Comparison of ENCODE assay signal across 21 mouse cellular contexts in genomic region chr13:107620887-107621286, GRCm38 (mm10).
DNase-seq lines count a peak whose midpoint lies in the region; ATAC-seq and TF ChIP-seq lines count a peak whose summit lies in the region.
"Had no signal": no experiment of that assay in that cellular context is flagged by ENCODE, and none has a peak within 500 bp of the region (broad histone marks: within the 10 kb centered on the region; RNA-seq: fewer than 3 reads in every experiment).

No protein-coding gene starts in this region.

- H3K9me3 ChIP-seq in hindbrain, embryonic 10.5 days: peaks cover 4% of the 10 kb centered on the region; the same call in 1 of the 2 replicates
- H3K9me3 ChIP-seq in hindbrain, postnatal 0 days (ENCODE audit: low read length): no peaks in the 10 kb centered on the region
- H3K9me3 ChIP-seq in midbrain, embryonic 11.5 days (ENCODE audit: control insufficient read depth, low read length): no peaks in the 10 kb centered on the region
- H3K9me3 ChIP-seq in midbrain, embryonic 16.5 days (replicated peaks; ENCODE audit: control insufficient read depth, low read length, poor library complexity, severe bottlenecking): no peaks in the 10 kb centered on the region
- H3K9me3 ChIP-seq in embryonic facial prominence, embryonic 10.5 days: no peaks in the 10 kb centered on the region
- H3K9me3 ChIP-seq: embryonic facial prominence, embryonic 12.5 days; forebrain, embryonic 13.5 days; forebrain, embryonic 15.5 days had no signal

- H3K36me3 ChIP-seq in hindbrain, embryonic 10.5 days: no peaks in the 10 kb centered on the region
- H3K36me3 ChIP-seq in hindbrain, postnatal 0 days (ENCODE audit: insufficient read depth, low read length): no peaks in the 10 kb centered on the region
- no peaks in the 10 kb centered on the region for H3K36me3 ChIP-seq in midbrain, embryonic 11.5 days (ENCODE audit: control insufficient read depth, insufficient read depth, low read length)
- H3K36me3 ChIP-seq in midbrain, embryonic 16.5 days (ENCODE audit: control insufficient read depth, insufficient read depth, low read length): no peaks in the 10 kb centered on the region
- no peaks in the 10 kb centered on the region for H3K36me3 ChIP-seq in embryonic facial prominence, embryonic 10.5 days (replicated peaks)
- H3K36me3 ChIP-seq: embryonic facial prominence, embryonic 12.5 days; forebrain, embryonic 15.5 days had no signal

- no peak overlapping the region for H3K4me3 ChIP-seq in hindbrain, embryonic 10.5 days
- no peak overlapping the region for H3K4me3 ChIP-seq in hindbrain, postnatal 0 days (ENCODE audit: low read length)
- no peak overlapping the region for H3K4me3 ChIP-seq in midbrain, embryonic 11.5 days (ENCODE audit: low read depth, low read length)
- no peak overlapping the region for H3K4me3 ChIP-seq in midbrain, embryonic 16.5 days (ENCODE audit: low read depth, low read length)
- no peak overlapping the region for H3K4me3 ChIP-seq in embryonic facial prominence, embryonic 10.5 days
- H3K4me3 ChIP-seq: embryonic facial prominence, embryonic 12.5 days; forebrain, embryonic 13.5 days; forebrain, embryonic 15.5 days had no signal

- no peak overlapping the region for H3K4me2 ChIP-seq in hindbrain, postnatal 0 days (ENCODE audit: low read depth, low read length)
- no peak overlapping the region for H3K4me2 ChIP-seq in midbrain, embryonic 11.5 days
- H3K4me2 ChIP-seq in midbrain, embryonic 16.5 days (ENCODE audit: low read length): no peak overlapping the region
- H3K4me2 ChIP-seq: embryonic facial prominence, embryonic 12.5 days; forebrain, embryonic 13.5 days; forebrain, embryonic 15.5 days had no signal

- H3K4me1 ChIP-seq in hindbrain, embryonic 10.5 days (replicated peaks): peaks cover 42% of the 10 kb centered on the region
- no peaks in the 10 kb centered on the region; the same call in 1 of the 2 replicates for H3K4me1 ChIP-seq in hindbrain, postnatal 0 days (ENCODE audit: insufficient read depth, low read length)
- H3K4me1 ChIP-seq in midbrain, embryonic 11.5 days (ENCODE audit: control insufficient read depth, insufficient read depth, low read length): peaks cover 28% of the 10 kb centered on the region
- peaks cover 24% of the 10 kb centered on the region for H3K4me1 ChIP-seq in midbrain, embryonic 16.5 days (ENCODE audit: control insufficient read depth, insufficient read depth, low read length)
- H3K4me1 ChIP-seq in embryonic facial prominence, embryonic 10.5 days: peaks cover 35% of the 10 kb centered on the region

- peak overlapping the region; percentile 79 for H3K27ac ChIP-seq in hindbrain, embryonic 10.5 days
- no peak overlapping the region for H3K27ac ChIP-seq in hindbrain, postnatal 0 days
- no peak overlapping the region for H3K27ac ChIP-seq in midbrain, embryonic 11.5 days (ENCODE audit: low read depth, low read length)
- H3K27ac ChIP-seq in midbrain, embryonic 16.5 days (ENCODE audit: low read length): no peak overlapping the region
- H3K27ac ChIP-seq in embryonic facial prominence, embryonic 10.5 days (replicated peaks): peak overlapping the region; percentile 48; the same call in 1 of the 2 replicates
- H3K27ac ChIP-seq: embryonic facial prominence, embryonic 12.5 days; forebrain, embryonic 13.5 days; forebrain, embryonic 15.5 days had no signal

- no peak for DNase-seq in hindbrain, embryonic 10.5 days (ENCODE audit: low spot score)
- no peak for DNase-seq in hindbrain, postnatal 0 days (ENCODE audit: low spot score)
- DNase-seq in midbrain, embryonic 11.5 days (ENCODE audit: low spot score, missing footprints): peak; percentile 86
- DNase-seq in embryonic facial prominence, embryonic 10.5 days (ENCODE audit: low spot score): no peak
- DNase-seq in embryo, embryonic 11 days: no peak
- DNase-seq: adrenal gland, adult 8-10 months; adrenal gland, postnatal 14 days; adrenal gland, postnatal 36 days; cerebellum, adult 11-12 months; cerebellum, adult 2 months; cerebellum, adult 9-10 months; cerebellum, postnatal 10 days; cerebellum, postnatal 25 days; forebrain, postnatal 0 days had no signal

- no peak for TF ChIP-seq CTCF in hindbrain, postnatal 0 days (IDR thresholded peaks at IDR 0.05; ENCODE audit: low read depth)

- no peak for ATAC-seq in hindbrain, postnatal 0 days
- no peak for ATAC-seq in midbrain, embryonic 11.5 days (ENCODE audit: low FRiP score)
- ATAC-seq in midbrain, embryonic 16.5 days: no peak
- no peak for ATAC-seq in monocyte, adult 5-6 weeks (replicated peaks; ENCODE audit: insufficient number of reproducible peaks, low FRiP score, low TSS enrichment, poor library complexity, severe bottlenecking)
- ATAC-seq: activated CD4-positive, CD25-positive, alpha-beta regulatory T cell, adult 4 months; forebrain, embryonic 13.5 days; forebrain, embryonic 15.5 days; forebrain, postnatal 0 days; Patski had no signal

- peaks cover 32% of the 10 kb centered on the region for H3K27me3 ChIP-seq in hindbrain, embryonic 10.5 days (ENCODE audit: insufficient read depth, poor library complexity, severe bottlenecking)
- H3K27me3 ChIP-seq in hindbrain, postnatal 0 days (ENCODE audit: insufficient read depth, low read length): no peaks in the 10 kb centered on the region
- peaks cover 8% of the 10 kb centered on the region; the same call in 1 of the 2 replicates for H3K27me3 ChIP-seq in midbrain, embryonic 11.5 days (ENCODE audit: control insufficient read depth, insufficient read depth, low read length)
- H3K27me3 ChIP-seq in midbrain, embryonic 16.5 days (ENCODE audit: control insufficient read depth, insufficient read depth, low read depth, low read length): no peaks in the 10 kb centered on the region
- peaks cover 14% of the 10 kb centered on the region; the same call in 1 of the 2 replicates for H3K27me3 ChIP-seq in embryonic facial prominence, embryonic 10.5 days (replicated peaks; ENCODE audit: low read depth, poor library complexity, severe bottlenecking)
- H3K27me3 ChIP-seq: forebrain, embryonic 13.5 days; forebrain, embryonic 15.5 days; Patski had no signal

- no peak overlapping the region for H3K9ac ChIP-seq in hindbrain, postnatal 0 days (replicated peaks; ENCODE audit: low read length)
- H3K9ac ChIP-seq in midbrain, embryonic 11.5 days (ENCODE audit: low read length): no peak overlapping the region
- no peak overlapping the region for H3K9ac ChIP-seq in midbrain, embryonic 16.5 days (ENCODE audit: low read depth, low read length)
- H3K9ac ChIP-seq: embryonic facial prominence, embryonic 12.5 days; forebrain, embryonic 13.5 days; forebrain, embryonic 15.5 days; forebrain, postnatal 0 days had no signal

- whole genome bisulfite sequencing in hindbrain, embryonic 10.5 days: 61% methylated on average over 2 of the region's 2 CpGs
- 69% methylated on average over 2 of the region's 2 CpGs for whole genome bisulfite sequencing in hindbrain, postnatal 0 days
- WGBS in midbrain, embryonic 11.5 days: 34% methylated on average over 2 of the region's 2 CpGs
- 64% methylated on average over 2 of the region's 2 CpGs for WGBS in midbrain, embryonic 16.5 days
- 60% methylated on average over 2 of the region's 2 CpGs for WGBS in embryonic facial prominence, embryonic 10.5 days

Comparison
In these comparisons a context has a peak if more than half of its experiments do, and no peak if none do; other contexts are left out.
1. H3K27ac ChIP-seq: peak in hindbrain, embryonic 10.5 days (single experiment) and embryonic facial prominence, embryonic 10.5 days (single experiment); none in hindbrain, postnatal 0 days (single experiment), midbrain, embryonic 11.5 days (single experiment) and midbrain, embryonic 16.5 days (single experiment).